Mouse (Mus musculus) ZHBTc4 (cell line): ENCODE results near the gene Ikzf4.

Source experiments
- DNase-seq: peaks from one replicate; pipeline ENCODE4 v3.0.0-alpha.2; 2011; ENCODE audit warnings: low read depth, low spot score

Ikzf4 gene

DNA sequence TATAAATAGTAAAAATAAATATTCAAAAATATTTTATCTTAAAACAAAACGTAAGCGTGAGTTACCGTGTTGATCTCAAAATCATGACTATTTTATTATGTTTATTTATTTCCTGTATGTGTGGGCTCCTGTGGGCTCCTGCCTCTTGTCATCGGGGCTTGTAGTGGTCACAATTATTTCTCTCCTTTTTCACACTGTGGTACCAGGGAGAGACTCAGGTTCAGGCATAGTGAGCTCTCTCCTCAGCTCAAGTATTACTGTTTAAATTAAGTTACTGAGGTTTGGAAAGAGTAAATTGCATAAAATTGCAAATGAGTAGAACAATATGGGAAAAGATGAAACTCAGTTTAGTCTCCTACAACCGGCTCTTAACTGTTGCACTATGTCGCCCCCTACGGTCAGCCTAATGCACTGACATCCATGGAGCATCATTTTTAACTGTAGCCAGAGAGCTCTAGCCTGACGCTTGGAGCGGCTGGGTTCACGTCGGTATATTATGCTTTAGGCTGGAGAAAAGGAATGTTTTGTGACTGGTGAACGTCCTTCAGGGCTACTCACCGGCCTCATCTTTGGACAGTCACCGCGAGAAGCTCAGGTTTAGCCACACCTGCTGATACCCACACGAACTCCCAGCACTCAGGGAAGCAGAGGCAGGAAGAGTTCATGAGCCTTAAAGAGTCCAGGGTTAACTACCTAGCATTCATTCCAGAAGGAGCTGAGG lies 33.2 kb downstream of the Ikzf4 start:
- peak; percentile 86 for DNase-seq

DNA sequence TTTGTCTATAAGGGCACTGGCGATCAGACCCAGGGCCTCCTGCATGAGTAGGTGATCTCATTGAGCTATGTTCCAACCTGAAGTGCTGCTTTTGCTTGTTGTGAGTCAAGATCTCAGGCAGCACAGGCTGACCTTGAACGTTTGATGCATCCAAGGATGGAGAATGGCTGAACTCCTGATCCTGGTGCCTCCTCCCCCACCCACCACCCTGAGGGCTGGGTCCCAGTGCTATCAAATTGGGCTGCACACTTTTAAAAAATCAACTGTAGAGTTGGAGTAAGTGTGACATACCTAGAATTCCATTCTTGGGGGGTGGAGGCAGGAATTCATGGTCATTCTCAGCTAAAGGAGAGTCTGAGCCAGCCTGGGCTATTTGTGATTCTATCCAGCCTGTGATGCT lies 39.3 kb downstream of the Ikzf4 start:
- DNase-seq: peak; percentile 94

DNA sequence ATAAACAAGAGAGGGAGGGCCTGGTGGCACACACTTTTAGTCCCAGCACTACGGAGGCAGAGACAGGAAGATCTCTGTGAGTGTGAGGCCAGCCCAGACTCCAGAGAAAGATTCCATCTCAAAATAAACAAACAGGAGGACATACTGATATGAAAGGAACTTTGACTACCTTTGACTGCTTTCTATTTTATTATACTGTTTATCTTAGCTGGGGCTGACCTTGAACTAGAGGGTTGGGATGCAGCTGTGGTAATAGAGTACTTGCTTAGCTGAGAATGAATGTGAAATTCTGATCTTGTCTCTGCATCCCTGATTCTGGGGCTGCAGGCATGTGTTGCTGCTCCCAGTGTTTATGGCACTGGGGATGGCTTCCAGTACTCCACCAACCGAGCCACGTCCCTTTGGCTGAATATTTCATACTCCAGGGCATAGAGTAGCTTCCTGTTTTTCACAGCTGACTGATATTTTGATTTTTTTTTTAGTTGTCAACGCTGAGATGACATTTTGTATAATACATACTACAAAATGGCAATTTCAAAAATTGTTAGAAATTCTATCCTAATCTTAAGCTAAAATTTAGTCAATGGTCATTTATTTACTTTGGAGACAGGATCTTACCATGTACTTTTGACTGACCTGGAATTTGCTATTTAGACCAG lies 43.2 kb downstream of the Ikzf4 start:
- no peak for DNase-seq

DNA sequence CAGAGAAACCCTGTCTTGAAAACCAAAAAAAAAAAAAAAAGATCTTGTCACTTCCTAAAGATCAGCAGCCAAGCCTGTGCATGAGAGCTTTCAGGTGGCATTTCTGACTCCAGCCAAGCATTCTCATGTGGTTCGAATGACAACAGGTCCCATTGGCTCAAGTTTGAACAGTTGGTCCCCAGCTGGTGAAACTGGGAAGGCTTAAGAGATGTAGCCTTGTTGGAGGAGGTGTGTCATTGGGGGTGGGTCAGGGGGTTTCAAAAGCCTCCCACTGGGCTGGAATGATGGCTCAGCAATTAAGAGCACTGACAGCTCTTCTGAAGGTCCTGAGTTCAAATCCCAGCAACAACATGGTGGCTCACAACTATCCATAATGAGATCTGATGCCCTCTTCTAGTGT lies 44.3 kb downstream of the Ikzf4 start:
- DNase-seq: peak; percentile 70

DNA sequence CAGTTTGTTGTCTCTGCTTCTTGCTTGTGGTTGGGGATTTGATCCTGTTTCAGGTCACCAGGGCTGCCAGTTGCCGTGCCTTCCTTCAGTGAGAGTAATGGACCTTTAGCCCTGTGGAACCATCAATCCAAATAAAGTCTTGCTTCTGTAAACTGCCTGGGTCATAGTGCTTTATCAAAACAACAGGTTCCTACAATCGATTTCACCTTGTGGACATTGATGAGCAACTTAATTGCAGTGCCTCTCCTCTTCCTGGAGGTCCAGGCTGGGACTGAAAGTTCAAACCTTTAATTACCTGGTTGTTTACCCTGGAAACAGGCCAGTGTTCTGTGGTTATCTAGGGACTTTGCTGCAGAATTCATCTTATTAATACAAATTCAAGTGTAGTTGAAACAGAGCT lies 47.3 kb downstream of the Ikzf4 start:
- DNase-seq: no peak

DNA sequence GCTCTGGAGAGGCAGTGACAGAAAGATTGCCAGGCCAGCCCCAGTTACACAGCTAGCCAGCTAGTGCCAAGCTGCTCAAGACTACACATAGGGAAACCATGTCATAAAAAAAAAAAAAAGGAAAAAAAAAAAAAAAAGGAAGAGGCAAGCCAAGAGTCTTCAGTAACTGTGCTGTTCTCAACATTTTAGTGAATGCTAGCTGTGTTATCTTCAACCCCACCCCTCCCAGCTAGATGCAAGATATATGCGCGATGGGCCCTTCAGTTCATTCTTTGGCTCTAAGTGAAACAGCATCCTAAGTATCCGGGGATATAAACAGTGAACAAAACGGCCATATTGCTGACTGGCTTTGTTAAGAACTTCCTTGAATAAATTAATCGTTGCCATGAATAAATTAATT lies 53.0 kb downstream of the Ikzf4 start:
- DNase-seq: no peak

DNA sequence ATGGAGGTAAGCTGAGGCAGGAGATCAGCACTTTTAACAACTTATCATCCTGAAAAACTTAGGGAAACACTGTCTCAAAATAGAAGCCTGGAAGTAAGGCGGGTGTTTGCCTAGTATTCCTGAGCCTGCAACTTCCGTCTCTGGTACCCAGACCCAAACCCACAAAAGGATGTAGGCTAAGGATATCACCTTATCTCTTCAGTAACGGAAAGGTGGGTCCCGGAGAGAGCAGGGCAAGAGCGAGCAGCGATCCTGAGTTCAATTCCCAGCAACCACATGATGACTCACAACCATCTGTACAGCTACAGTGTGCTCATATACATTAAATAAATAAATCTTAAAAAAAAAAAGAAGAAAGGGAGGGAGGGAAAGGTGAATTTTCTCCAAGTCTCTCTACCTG lies 54.4 kb downstream of the Ikzf4 start:
- DNase-seq: no peak

DNA sequence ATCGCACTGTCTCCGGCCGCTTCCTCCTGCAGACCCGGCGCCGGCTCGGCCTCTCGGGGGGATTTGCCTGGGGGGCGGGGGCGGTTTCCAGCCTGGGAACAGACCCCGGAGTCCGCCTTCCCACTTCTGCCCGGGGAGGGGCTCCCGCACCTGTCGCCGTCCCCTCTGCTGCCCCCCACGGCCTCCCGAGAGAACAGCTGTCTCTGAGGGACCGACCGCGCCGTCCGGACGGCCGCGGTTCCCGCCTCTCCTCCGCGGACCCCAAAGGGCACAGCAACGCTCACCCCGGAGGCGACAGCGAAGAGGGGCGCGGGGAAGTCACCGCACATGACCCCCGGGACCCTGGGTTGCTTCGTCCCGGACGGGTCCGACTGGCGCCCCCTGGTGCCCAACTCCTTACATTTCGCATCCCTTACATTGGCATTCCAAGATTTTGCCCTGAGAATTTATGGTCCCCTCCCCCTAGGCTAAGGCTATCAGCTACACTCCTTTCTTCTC lies 55.5 kb downstream of the Ikzf4 start:
- peak; percentile 92 for DNase-seq

DNA sequence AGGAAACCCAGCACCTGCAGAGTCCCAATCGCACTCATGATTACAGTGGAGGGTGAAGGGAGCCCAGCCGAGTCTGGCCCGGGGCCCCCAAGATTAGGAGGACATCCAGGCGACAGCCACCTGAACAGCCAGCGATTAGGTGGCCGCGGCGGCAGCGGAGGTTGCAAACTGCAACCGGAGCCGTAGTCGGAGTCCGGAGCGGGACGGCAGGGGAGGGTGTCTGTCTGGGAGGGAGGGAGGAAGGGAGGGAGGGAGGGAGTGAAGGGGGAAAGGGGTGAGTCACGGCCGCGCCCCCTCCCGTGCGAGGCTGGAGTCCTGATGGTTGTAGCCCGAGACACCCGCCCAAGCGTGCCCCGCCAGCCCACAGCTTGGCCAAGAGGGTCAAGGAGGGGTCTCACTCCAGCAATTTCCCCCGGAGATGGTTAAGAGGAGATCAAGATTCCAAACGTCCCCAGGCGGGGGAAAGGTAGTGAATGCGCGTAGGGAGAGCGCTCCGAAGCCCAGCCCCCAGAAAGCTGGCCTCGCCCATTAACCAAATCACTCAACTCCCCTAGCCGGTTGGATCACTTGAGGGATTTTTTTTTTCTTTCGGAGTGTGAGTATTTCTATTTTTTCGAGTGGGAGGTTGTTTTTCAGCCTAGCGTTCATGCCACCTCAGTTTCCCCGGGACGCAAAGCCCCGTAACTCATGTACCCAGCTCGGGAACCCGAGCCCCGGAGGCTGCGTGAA lies 56.2 kb downstream of the Ikzf4 start, which contains the start of gene Erbb3:
Erbb3 (minus strand) TSS at position 189 of the 729 bp plus-strand sequence.
- DNase-seq: peak; percentile 87

DNA sequence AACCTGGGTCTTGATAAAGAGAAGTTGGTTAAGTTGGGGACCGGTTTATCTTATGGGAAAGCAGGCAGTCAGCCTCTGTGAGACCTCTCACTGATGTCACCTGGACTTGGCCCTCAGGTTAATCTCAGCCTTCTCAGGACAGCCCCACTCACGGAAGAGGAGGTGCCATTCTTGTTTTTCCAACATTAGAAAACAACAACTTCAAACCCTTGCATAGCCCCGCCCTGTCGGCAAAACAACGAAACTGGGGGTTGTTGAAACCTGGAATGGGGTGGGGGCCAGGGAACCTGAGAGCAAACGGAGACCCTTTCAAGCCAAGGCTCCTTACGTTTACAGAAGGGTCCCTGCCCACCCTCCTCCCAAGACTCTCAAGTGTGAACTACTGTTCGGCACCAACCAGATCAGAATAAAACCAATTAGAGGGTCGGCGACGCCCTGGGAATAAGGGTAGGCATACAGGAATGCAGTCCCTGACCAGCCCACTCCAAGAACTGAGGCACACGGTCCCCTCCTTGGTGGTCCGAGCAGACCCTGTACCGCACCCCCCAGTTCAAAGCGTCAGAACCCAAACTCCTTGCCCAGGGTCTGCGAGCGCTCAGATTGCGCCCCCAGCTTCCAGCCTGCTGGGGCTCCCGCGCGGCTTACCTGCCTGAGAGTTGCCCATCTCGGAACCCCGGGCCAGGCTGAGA lies 56.9 kb downstream of the Ikzf4 start:
- DNase-seq: no peak

DNA sequence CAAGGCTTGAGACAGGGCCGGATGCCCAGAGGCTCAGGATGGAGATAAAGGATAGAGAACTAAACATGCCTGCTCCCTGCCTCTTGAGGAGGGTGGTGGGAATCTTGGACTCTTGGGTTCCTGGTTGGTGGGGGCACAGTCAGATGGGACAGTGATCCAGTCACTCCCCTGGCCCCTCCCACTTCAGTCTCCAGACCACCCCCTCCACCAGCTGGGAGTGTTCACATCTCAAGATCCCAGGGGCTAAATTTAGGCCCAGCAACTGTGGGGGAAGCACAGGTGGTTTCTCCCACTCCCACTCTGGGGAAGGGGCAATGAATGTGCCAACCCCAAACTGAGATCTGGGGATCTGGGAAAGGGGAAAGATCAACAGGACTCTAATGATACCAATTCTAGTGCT lies 57.7 kb downstream of the Ikzf4 start:
- no peak for DNase-seq

DNA sequence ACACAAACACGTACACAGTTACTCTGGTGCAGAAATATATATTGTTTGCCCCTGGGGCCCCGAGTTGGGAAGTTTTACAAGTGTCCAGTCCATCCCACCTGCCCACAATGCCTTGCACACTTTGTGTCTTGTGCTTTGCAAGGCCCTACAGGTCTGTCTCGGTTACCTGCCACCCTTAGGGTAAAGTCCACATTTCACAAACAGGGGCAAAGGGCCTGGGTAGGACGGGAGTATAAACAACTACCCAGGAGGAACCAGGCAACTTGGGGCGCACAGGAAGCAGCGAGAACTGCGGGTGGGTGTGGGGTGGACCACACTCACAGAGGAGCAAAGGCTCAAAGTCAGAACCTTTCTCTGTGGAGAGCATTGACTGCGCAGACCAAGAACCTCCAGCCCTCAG lies 58.1 kb downstream of the Ikzf4 start:
- DNase-seq: no peak

DNA sequence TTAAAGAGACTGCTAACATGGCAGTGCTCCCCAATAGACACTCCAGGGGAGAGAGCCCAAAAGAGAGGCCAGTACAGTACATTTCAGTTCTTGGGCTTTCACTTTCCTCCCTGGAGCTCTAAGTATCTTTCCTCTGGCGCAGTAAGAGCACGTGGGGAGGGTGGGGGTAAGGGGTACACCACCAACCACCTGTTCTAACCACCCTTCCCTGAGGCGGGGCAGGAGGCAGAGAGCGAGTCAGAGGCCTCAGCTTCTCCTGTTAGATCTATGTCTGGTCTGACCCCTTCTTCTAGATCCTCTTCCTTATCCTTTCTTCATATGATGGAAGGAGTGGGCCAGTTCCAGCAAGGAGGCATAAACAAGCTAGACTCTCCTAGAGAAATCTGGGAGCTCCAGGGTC lies 58.7 kb downstream of the Ikzf4 start:
- no peak for DNase-seq

DNA sequence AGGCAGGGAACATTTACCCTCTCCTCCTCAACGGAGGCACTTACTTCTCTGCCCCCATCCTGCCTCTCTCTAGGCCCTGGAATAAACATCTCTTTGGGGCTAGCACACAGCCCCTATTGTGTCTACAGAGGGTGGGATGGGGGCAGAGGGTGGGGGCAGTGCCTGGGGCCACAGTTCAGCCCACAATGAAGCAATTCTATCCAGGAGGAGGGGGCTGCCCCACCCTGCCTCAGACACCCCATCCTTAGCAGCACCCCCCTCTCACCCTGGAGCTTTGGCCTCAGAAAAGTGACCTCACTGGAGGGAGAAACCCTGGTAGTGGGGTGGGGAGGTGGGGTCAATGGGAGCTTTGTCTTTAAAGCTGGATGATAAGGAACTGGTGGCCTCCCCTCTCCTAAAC lies 59.2 kb downstream of the Ikzf4 start:
- DNase-seq: no peak

DNA sequence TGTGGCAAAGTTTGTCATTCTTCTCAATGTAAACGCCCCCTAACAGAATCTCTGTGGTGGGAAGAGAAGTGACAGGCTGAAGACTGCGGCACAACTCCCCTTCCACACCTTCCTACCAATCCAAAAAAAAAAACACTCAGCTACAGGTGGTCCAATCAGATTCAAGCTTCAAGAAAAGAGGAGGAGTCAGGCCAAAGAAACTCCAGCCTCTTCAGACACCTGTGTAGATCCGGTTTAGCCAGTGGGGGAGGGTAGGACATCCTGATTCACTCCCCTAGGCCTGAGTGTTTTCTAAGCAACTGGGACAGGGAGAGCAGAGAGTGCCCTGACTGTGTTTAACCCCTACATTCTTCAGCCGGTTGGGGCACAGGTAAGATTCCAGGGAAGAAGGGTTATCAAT lies 61.4 kb downstream of the Ikzf4 start:
- DNase-seq: peak; percentile 92

DNA sequence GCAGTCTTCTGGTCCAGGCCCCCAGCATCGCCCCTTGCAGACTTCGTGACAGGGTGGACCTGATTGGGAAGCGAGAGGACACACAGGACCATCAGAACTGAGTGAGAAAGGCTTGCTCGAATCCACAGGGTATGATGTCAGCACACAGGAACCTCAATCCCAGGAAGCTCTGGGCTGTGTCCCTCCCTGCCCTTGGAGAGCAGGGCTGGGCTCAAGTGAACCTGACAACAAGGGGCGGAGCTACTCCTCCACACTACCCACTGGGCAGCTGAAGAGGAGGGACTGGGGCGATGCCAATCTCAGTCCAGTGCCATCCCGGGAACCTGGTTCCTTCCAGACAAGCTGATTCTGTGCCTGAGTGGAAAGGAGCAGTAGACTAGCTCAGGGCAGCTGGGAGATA lies 62.1 kb downstream of the Ikzf4 start:
- peak; percentile 58 for DNase-seq
